Mouse (Mus musculus) right cerebral cortex, postnatal 36 days (tissue): Measurements from ENCODE around the gene Serpinb8.

Experiments used
- DNase-seq, 2 experiments: peaks; one replicate each; pipeline ENCODE4 v3.0.0; 2022; ENCODE audit warnings: low spot score in 2 of 2, mixed read lengths in 1 of 2

Gene Serpinb8

DNA sequence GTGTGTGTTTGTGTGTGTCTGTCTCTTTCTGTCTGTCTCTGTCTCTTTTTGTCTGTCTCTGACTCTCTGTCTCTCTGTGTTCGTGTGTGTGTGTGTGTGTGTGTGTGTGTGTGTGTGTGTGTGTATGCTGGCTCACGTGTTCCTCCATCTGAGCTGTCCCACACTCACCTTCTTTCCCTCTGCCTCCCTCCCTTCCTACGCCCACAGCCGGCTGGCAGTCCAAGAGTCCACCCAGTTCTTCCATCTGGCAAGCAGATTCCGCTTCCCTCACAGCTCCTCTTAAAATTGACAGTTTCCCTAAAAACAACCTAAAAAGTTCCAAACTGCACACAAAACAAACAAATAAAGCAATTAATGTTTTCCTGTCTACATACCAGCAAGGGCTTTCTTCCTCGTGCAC lies 55.3 kb downstream of the Serpinb8 start:
- DNase-seq = peak; percentile 70 to 79

DNA sequence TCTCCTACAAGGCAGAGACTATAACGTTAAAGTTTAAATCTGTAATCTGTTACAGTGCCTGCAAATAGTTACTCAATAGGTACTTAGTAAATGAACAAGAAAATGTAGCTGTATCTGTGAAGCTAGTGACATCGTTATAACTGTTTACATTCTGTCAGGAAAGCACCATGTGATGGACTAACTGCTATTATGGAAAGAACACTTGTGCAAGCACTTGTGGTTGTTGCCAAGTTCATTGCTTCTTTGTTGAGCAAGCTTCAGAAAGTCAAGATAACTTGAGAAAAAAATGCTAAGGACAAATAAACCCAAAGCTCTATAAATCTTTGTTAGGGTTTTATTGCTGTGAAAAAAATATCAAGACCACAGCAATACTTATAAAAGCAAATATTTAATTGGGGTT lies 67.9 kb downstream of the Serpinb8 start:
- no peak for DNase-seq
